Mouse (Mus musculus): ENCODE measurements around the gene Drap1.

- TF ChIP-seq ZKSCAN1 (IDR thresholded peaks at IDR 0.05; ENCODE audit: low read depth, low read length) (no peak), NRF1 (IDR thresholded peaks at IDR 0.05; ENCODE audit: insufficient read depth, low read depth, low read length, poor library complexity, severe bottlenecking) (no peak), USF1 (IDR thresholded peaks at IDR 0.05; ENCODE audit: low read depth, low read length) (no peak), TCF12 (IDR thresholded peaks at IDR 0.05; ENCODE audit: low read depth, low read length) (no peak), EP300 (IDR thresholded peaks at IDR 0.05; ENCODE audit: low read depth in 1 of 2, low read length in 2 of 2) (no peak), TAL1 (IDR thresholded peaks at IDR 0.05; ENCODE audit: low read length) (no peak), GATA1 (IDR thresholded peaks at IDR 0.05; ENCODE audit: low read depth, low read length) (no peak), CTCF (IDR thresholded peaks at IDR 0.05 in 2 of 3, conservative IDR thresholded peaks at IDR 0.05 in 1 of 3; ENCODE audit: control insufficient read depth in 1 of 3, insufficient read depth in 1 of 3, low read depth in 2 of 3, low read length in 3 of 3, poor library complexity in 1 of 3, severe bottlenecking in 1 of 3) (no peak), JUND (IDR thresholded peaks at IDR 0.05; ENCODE audit: low read depth, low read length) (no peak), CHD2 (IDR thresholded peaks at IDR 0.05; ENCODE audit: low read length) (no peak)
These were observed 10.9 kb downstream of the Drap1 start for GRCm38 (mm10) chr19:5413840-5414239.
